Mouse (Mus musculus) limb, embryonic 11.5 days (tissue): ENCODE results near the gene Egln1. TPM values are rescaled to one million over a fixed set of nuclear protein-coding genes. Genes with fewer than 3 reads are reported as not detected.
A peak's percentile ranks its signal among the peaks of the same experiment; 100 is the strongest.

Source experiments
- ATAC-seq: fragments of 200-750 bp; cut with Nextera tagmentation; 2 replicates; pipeline ENCODE4 v1.8.0; 2017; ENCODE audit warnings: low read depth; ENCODE audit not compliant: insufficient number of reproducible peaks, low FRiP score, low TSS enrichment
- DNase-seq: peaks from one replicate; pipeline ENCODE4 v3.0.0-alpha.2; 2015; ENCODE audit warnings: low spot score
- H3K27ac ChIP-seq: fragments of 300-500 bp; sonication (generic); replicated peaks from 2 replicates; pipeline ENCODE4 v1.5.1; 2014; ENCODE audit warnings: low read depth, mild to moderate bottlenecking, low read length
- H3K27me3 ChIP-seq: fragments of 300-500 bp; sonication (generic); 2 replicates; pipeline ENCODE4 v1.6.1; 2014; ENCODE audit warnings: mild to moderate bottlenecking, low read length, mixed read lengths; ENCODE audit not compliant: control insufficient read depth, insufficient read depth
- H3K36me3 ChIP-seq: fragments of 300-500 bp; sonication (generic); 2 replicates; pipeline ENCODE4 v1.6.1; 2014; ENCODE audit warnings: mild to moderate bottlenecking, low read length, moderate library complexity, mixed read lengths; ENCODE audit not compliant: control insufficient read depth, insufficient read depth
- H3K4me1 ChIP-seq: fragments of 300-500 bp; sonication (generic); 2 replicates; pipeline ENCODE4 v1.6.1; 2014; ENCODE audit warnings: low read length, mixed read lengths; ENCODE audit not compliant: control insufficient read depth, insufficient read depth
- H3K4me2 ChIP-seq: fragments of 300-500 bp; sonication (generic); 2 replicates; pipeline ENCODE4 v1.6.1; 2014; ENCODE audit warnings: low read depth, mild to moderate bottlenecking, moderate library complexity; ENCODE audit not compliant: severe bottlenecking
- H3K4me3 ChIP-seq: fragments of 300-500 bp; sonication (generic); 2 replicates; pipeline ENCODE4 v1.5.1; 2014; ENCODE audit warnings: low read depth, low read length
- H3K9ac ChIP-seq: fragments of 300-500 bp; sonication (generic); 2 replicates; pipeline ENCODE4 v1.6.1; 2014; ENCODE audit warnings: mild to moderate bottlenecking, low read length
- H3K9me3 ChIP-seq: fragments of 300-500 bp; sonication (generic); 2 replicates; pipeline ENCODE4 v1.6.1; 2016; ENCODE audit warnings: low read length; ENCODE audit not compliant: control insufficient read depth
- WGBS: fragments of 180-500 bp; shearing (Covaris S2); extraction: QIAGEN DNeasy Blood & Tissue Kit; methylation state at CpG from one replicate; pipeline ENCODE4 v1.1.7; 2014; 5-methylcytosine and 5-hydroxymethylcytosine counted together
- polyA plus RNA-seq: library from polyadenylated mRNA; unstranded; fragments of >200 nt; fragmentation: Nextera tagmentation; extraction: Ambion mirVana; gene quantifications from 2 replicates; pipeline ENCODE4 v1.2.1, GENCODE M21; 2014

Gene Egln1
- polyA plus RNA-seq, 1 experiment from 2014 or later = 15.1 TPM

- Histone ChIP-seq H3K4me2 (no peak overlapping the region), H3K27me3 (no peaks in the 10 kb centered on the region), H3K9me3 (no peaks in the 10 kb centered on the region), H3K4me3 (no peak overlapping the region), H3K4me1 (peaks cover 4% of the 10 kb centered on the region; the same call in 1 of the 2 replicates), H3K36me3 (peaks cover 4% of the 10 kb centered on the region; the same call in 1 of the 2 replicates), H3K9ac (no peak overlapping the region), H3K27ac (no peak overlapping the region)
- 74% methylated on average over 3 of the region's 3 CpGs for WGBS
- DNase-seq = no peak
- ATAC-seq = no peak
These were observed 82.5 kb downstream of the Egln1 start for GRCm38 (mm10) chr8:124866669-124867068.

- peak overlapping the region; percentile 97 for H3K9ac ChIP-seq
- WGBS = 16% methylated on average over 8 of the region's 8 CpGs
- peaks cover 4% of the 10 kb centered on the region; the same call in 1 of the 2 replicates for H3K4me1 ChIP-seq
- ATAC-seq = no peak
- no peaks in the 10 kb centered on the region for H3K27me3 ChIP-seq
- H3K36me3 ChIP-seq = peaks cover 9% of the 10 kb centered on the region
- H3K4me3 ChIP-seq = peak overlapping the region; percentile 84
- H3K9me3 ChIP-seq = no peaks in the 10 kb centered on the region
- H3K4me2 ChIP-seq = peak overlapping the region; percentile 72
- DNase-seq = peak; percentile 25
- no peak overlapping the region for H3K27ac ChIP-seq
These were observed 85.4 kb downstream of the Egln1 start for GRCm38 (mm10) chr8:124863729-124864128.

- peaks cover 14% of the 10 kb centered on the region for H3K36me3 ChIP-seq
- H3K27ac ChIP-seq = peak overlapping the region; percentile 82
- peak overlapping the region; percentile 72 for H3K4me2 ChIP-seq
- no peaks in the 10 kb centered on the region for H3K9me3 ChIP-seq
- H3K9ac ChIP-seq = peak overlapping the region; percentile 97
- H3K4me1 ChIP-seq = peaks cover 4% of the 10 kb centered on the region; the same call in 1 of the 2 replicates
- WGBS = under 1% methylated on average over 33 of the region's 33 CpGs
- ATAC-seq (peak; percentile 32), DNase-seq (no peak)
- peak overlapping the region; percentile 84 for H3K4me3 ChIP-seq
- H3K27me3 ChIP-seq = no peaks in the 10 kb centered on the region
These were observed 85.9 kb downstream of the Egln1 start for GRCm38 (mm10) chr8:124863163-124863677.

- ATAC-seq = peak; percentile 97
- Histone ChIP-seq H3K36me3 (peaks cover 16% of the 10 kb centered on the region), H3K27ac (peak within 1 kb of the TSS; percentile 82), H3K4me3 (peak within 1 kb of the TSS; percentile 84), H3K4me2 (peak within 1 kb of the TSS; percentile 72), H3K4me1 (peaks cover 4% of the 10 kb centered on the region; the same call in 1 of the 2 replicates), H3K9me3 (no peaks in the 10 kb centered on the region), H3K9ac (peak within 1 kb of the TSS; percentile 97), H3K27me3 (no peaks in the 10 kb centered on the region)
- peak; percentile 98 for DNase-seq
- 2% methylated on average over 55 of the region's 55 CpGs for WGBS
These were observed 86.6 kb downstream of the Egln1 start, which contains the start of the genes Gnpat and 2810004N23Rik for GRCm38 (mm10) chr8:124862321-124863162. TSS of gene Gnpat (plus strand) at chr8:124863033. TSS of gene 2810004N23Rik (minus strand) at chr8:124863120.

GRCm38 (mm10) chr8:124860188-124860587, 88.9 kb downstream of the Egln1 start:
- Histone ChIP-seq H3K27me3 (no peaks in the 10 kb centered on the region), H3K27ac (no peak overlapping the region), H3K4me2 (no peak overlapping the region), H3K36me3 (peaks cover 27% of the 10 kb centered on the region), H3K4me1 (peaks cover 4% of the 10 kb centered on the region; the same call in 1 of the 2 replicates), H3K4me3 (no peak overlapping the region), H3K9ac (no peak overlapping the region), H3K9me3 (peaks cover 5% of the 10 kb centered on the region; the same call in 1 of the 2 replicates)
- DNase-seq (no peak), ATAC-seq (no peak)
- 99% methylated on average over 3 of the region's 3 CpGs for WGBS

GRCm38 (mm10) chr8:124859466-124859865, 89.7 kb downstream of the Egln1 start:
- H3K4me2 ChIP-seq = no peak overlapping the region
- no peak overlapping the region for H3K27ac ChIP-seq
- peaks cover 5% of the 10 kb centered on the region; the same call in 1 of the 2 replicates for H3K9me3 ChIP-seq
- H3K4me1 ChIP-seq = peaks cover 4% of the 10 kb centered on the region; the same call in 1 of the 2 replicates
- no peaks in the 10 kb centered on the region for H3K27me3 ChIP-seq
- no peak for DNase-seq
- no peak overlapping the region for H3K4me3 ChIP-seq
- ATAC-seq = no peak
- no peak overlapping the region for H3K9ac ChIP-seq
- peaks cover 34% of the 10 kb centered on the region for H3K36me3 ChIP-seq

Other genes with a start within 250 kb of the Egln1 start
- 49.5 and 53.9 TPM in 2 replicates for gene Ttc13, start 227.3 kb downstream of the Egln1 start, polyA plus RNA-seq
- 27.3 and 30.5 TPM in 2 replicates for gene Arv1, start 227.2 kb downstream of the Egln1 start, polyA plus RNA-seq
- 3.7 and 4.5 TPM in 2 replicates for gene Fam89a, start 197.5 kb downstream of the Egln1 start, polyA plus RNA-seq
- gene Trim67, start 156.2 kb downstream of the Egln1 start, polyA plus RNA-seq = 0.01 TPM in 1 of 2 replicates, not detected in the other
- gene Gnpat, start 86.3 kb downstream of the Egln1 start, polyA plus RNA-seq = 121 and 128 TPM in 2 replicates
- 58.4 and 58.9 TPM in 2 replicates for gene 2810004N23Rik, start 86.2 kb downstream of the Egln1 start, polyA plus RNA-seq
- 7.0 and 8.1 TPM in 2 replicates for gene Exoc8, start 51.6 kb downstream of the Egln1 start, polyA plus RNA-seq
- gene Sprtn, start 51.4 kb downstream of the Egln1 start, polyA plus RNA-seq = 8.9 and 9.3 TPM in 2 replicates
- gene Tsnax, start 63.7 kb upstream of the Egln1 start, polyA plus RNA-seq = 143 and 144 TPM in 2 replicates
- 0.96 and 1.0 TPM in 2 replicates for gene Disc1, start 104.9 kb upstream of the Egln1 start, polyA plus RNA-seq